Mouse (Mus musculus): ENCODE measurements around the gene Abca15.

GRCm38 (mm10) chr7:120285286-120285685 lies 43.2 kb upstream of the Abca15 start:
- no peak for TF ChIP-seq CTCF (IDR thresholded peaks at IDR 0.05)
- TF ChIP-seq POLR2A (IDR thresholded peaks at IDR 0.05; ENCODE audit: insufficient read depth, low read depth, low read length) = no peak

Measured in heart, adult 2 months (tissue).